Mouse (Mus musculus) lung, embryonic 16.5 days (tissue): ENCODE data around the gene Krt87. TPM values are rescaled to one million over a fixed set of nuclear protein-coding genes. Genes with fewer than 3 reads are reported as not detected.

ENCODE experiments used
- ATAC-seq: fragments of 200-750 bp; cut with Nextera tagmentation; 2 replicates; pipeline ENCODE4 v1.8.0; 2017; ENCODE audit warnings: low read depth, mild to moderate bottlenecking, moderate library complexity
- H3K27ac ChIP-seq: fragments of 300-500 bp; sonication (generic); 2 replicates; pipeline ENCODE4 v1.5.1; 2014; ENCODE audit warnings: mild to moderate bottlenecking, control low read depth, low read length
- H3K27me3 ChIP-seq: fragments of 300-500 bp; sonication (generic); 2 replicates; pipeline ENCODE4 v1.6.1; 2014; ENCODE audit warnings: low read depth, low read length, mixed read lengths; ENCODE audit not compliant: control insufficient read depth, insufficient read depth
- H3K36me3 ChIP-seq: fragments of 300-500 bp; sonication (generic); 2 replicates; pipeline ENCODE4 v1.6.1; 2014; ENCODE audit warnings: low read length; ENCODE audit not compliant: control insufficient read depth, insufficient read depth
- H3K4me1 ChIP-seq: fragments of 300-500 bp; sonication (generic); replicated peaks from 2 replicates; pipeline ENCODE4 v1.6.1; 2014; ENCODE audit warnings: low read length, mixed read lengths; ENCODE audit not compliant: control insufficient read depth, insufficient read depth
- H3K4me2 ChIP-seq: fragments of 300-500 bp; sonication (generic); 2 replicates; pipeline ENCODE4 v1.6.1; 2014; ENCODE audit warnings: low read depth, low read length, control low read depth
- H3K4me3 ChIP-seq: fragments of 300-500 bp; sonication (generic); 2 replicates; pipeline ENCODE4 v1.5.1; 2014; ENCODE audit warnings: mild to moderate bottlenecking, low read length, control low read depth
- H3K9ac ChIP-seq: fragments of 300-500 bp; sonication (generic); 2 replicates; pipeline ENCODE4 v1.6.1; 2014; ENCODE audit warnings: low read length, control low read depth
- H3K9me3 ChIP-seq: fragments of 300-500 bp; sonication (generic); 2 replicates; pipeline ENCODE4 v1.6.1; 2016; ENCODE audit warnings: low read length; ENCODE audit not compliant: control insufficient read depth
- WGBS: fragments of 180-500 bp; shearing (Covaris S2); extraction: QIAGEN DNeasy Blood & Tissue Kit; methylation state at CpG from one replicate; pipeline ENCODE4 v1.1.7; 2014; 5-methylcytosine and 5-hydroxymethylcytosine counted together
- polyA plus RNA-seq: library from polyadenylated mRNA; unstranded; fragments of >200 nt; fragmentation: Nextera tagmentation; extraction: Ambion mirVana; gene quantifications from 2 replicates; pipeline ENCODE4 v1.2.1, GENCODE M21; 2015

Krt87 gene
- polyA plus RNA-seq, 1 experiment from 2014 or later, result 0.31 TPM

GRCm38 (mm10) chr15:101463651-101464050 lies 25.0 kb upstream of the Krt87 start, which contains the start of gene Krt81:
TSS of gene Krt81 (minus strand) at chr15:101463751.
- 78% methylated on average over 13 of the region's 13 CpGs for WGBS
- Histone ChIP-seq H3K9me3 (no peaks in the 10 kb centered on the region), H3K4me2 (no peak within 1 kb of the TSS), H3K27me3 (no peaks in the 10 kb centered on the region), H3K36me3 (no peaks in the 10 kb centered on the region), H3K4me3 (no peak within 1 kb of the TSS), H3K27ac (no peak within 1 kb of the TSS), H3K4me1 (no peaks in the 10 kb centered on the region), H3K9ac (no peak within 1 kb of the TSS)
- no peak for ATAC-seq

GRCm38 (mm10) chr15:101459283-101459682 lies 20.7 kb upstream of the Krt87 start:
- Histone ChIP-seq H3K9me3 (peaks cover 2% of the 10 kb centered on the region; the same call in 1 of the 2 replicates), H3K4me3 (no peak overlapping the region), H3K27ac (no peak overlapping the region), H3K36me3 (no peaks in the 10 kb centered on the region), H3K9ac (no peak overlapping the region), H3K27me3 (no peaks in the 10 kb centered on the region), H3K4me2 (no peak overlapping the region), H3K4me1 (no peaks in the 10 kb centered on the region)
- WGBS, result 71% methylated on average over 14 of the region's 14 CpGs
- no peak for ATAC-seq

GRCm38 (mm10) chr15:101458361-101458930 lies 19.8 kb upstream of the Krt87 start:
- WGBS, result 45% methylated on average over 16 of the region's 16 CpGs
- Histone ChIP-seq H3K27me3 (no peaks in the 10 kb centered on the region), H3K9me3 (peaks cover 2% of the 10 kb centered on the region; the same call in 1 of the 2 replicates), H3K4me2 (no peak overlapping the region), H3K4me1 (no peaks in the 10 kb centered on the region), H3K4me3 (no peak overlapping the region), H3K9ac (no peak overlapping the region), H3K27ac (no peak overlapping the region), H3K36me3 (no peaks in the 10 kb centered on the region)
- ATAC-seq, result no peak

GRCm38 (mm10) chr15:101455891-101456290 lies 17.3 kb upstream of the Krt87 start:
- no peaks in the 10 kb centered on the region for H3K4me1 ChIP-seq
- no peaks in the 10 kb centered on the region for H3K27me3 ChIP-seq
- no peak overlapping the region for H3K9ac ChIP-seq
- H3K9me3 ChIP-seq, result peaks cover 2% of the 10 kb centered on the region; the same call in 1 of the 2 replicates
- H3K27ac ChIP-seq, result no peak overlapping the region
- no peak for ATAC-seq
- 87% methylated on average over 6 of the region's 6 CpGs for WGBS
- no peak overlapping the region for H3K4me2 ChIP-seq
- H3K4me3 ChIP-seq, result no peak overlapping the region
- no peaks in the 10 kb centered on the region for H3K36me3 ChIP-seq

- Histone ChIP-seq H3K27me3 (no peaks in the 10 kb centered on the region), H3K27ac (no peak overlapping the region), H3K9ac (no peak overlapping the region), H3K4me1 (no peaks in the 10 kb centered on the region), H3K36me3 (no peaks in the 10 kb centered on the region), H3K4me3 (no peak overlapping the region), H3K9me3 (peaks cover 2% of the 10 kb centered on the region; the same call in 1 of the 2 replicates), H3K4me2 (no peak overlapping the region)
- 64% methylated on average over 2 of the region's 2 CpGs for WGBS
- ATAC-seq, result no peak
Observed at GRCm38 (mm10) chr15:101455292-101455691, 16.7 kb upstream of the Krt87 start.

GRCm38 (mm10) chr15:101454774-101455173 lies 16.2 kb upstream of the Krt87 start:
- peaks cover 2% of the 10 kb centered on the region; the same call in 1 of the 2 replicates for H3K9me3 ChIP-seq
- H3K9ac ChIP-seq, result no peak overlapping the region
- H3K4me2 ChIP-seq, result no peak overlapping the region
- H3K27ac ChIP-seq, result no peak overlapping the region
- no peaks in the 10 kb centered on the region for H3K4me1 ChIP-seq
- WGBS, result 69% methylated on average over 8 of the region's 8 CpGs
- no peak overlapping the region for H3K4me3 ChIP-seq
- H3K27me3 ChIP-seq, result no peaks in the 10 kb centered on the region
- no peak for ATAC-seq
- no peaks in the 10 kb centered on the region for H3K36me3 ChIP-seq

GRCm38 (mm10) chr15:101453093-101453736 lies 14.6 kb upstream of the Krt87 start:
- Histone ChIP-seq H3K4me2 (no peak overlapping the region), H3K36me3 (no peaks in the 10 kb centered on the region), H3K9ac (no peak overlapping the region), H3K4me1 (no peaks in the 10 kb centered on the region), H3K4me3 (no peak overlapping the region), H3K27ac (no peak overlapping the region), H3K9me3 (peaks cover 2% of the 10 kb centered on the region; the same call in 1 of the 2 replicates), H3K27me3 (no peaks in the 10 kb centered on the region)
- ATAC-seq, result peak; percentile 60
- WGBS, result 4% methylated on average over 13 of the region's 13 CpGs

GRCm38 (mm10) chr15:101447444-101447843 lies 8.8 kb upstream of the Krt87 start, which contains the start of gene Krt88:
TSS of gene Krt88 (plus strand) at chr15:101447744.
- Histone ChIP-seq H3K4me1 (no peaks in the 10 kb centered on the region), H3K4me2 (no peak within 1 kb of the TSS)
- 61% methylated on average over 2 of the region's 2 CpGs for WGBS

GRCm38 (mm10) chr15:101446572-101446971 lies 8.0 kb upstream of the Krt87 start:
- Histone ChIP-seq H3K36me3 (no peaks in the 10 kb centered on the region), H3K9me3 (no peaks in the 10 kb centered on the region), H3K27ac (no peak overlapping the region), H3K9ac (no peak overlapping the region), H3K27me3 (no peaks in the 10 kb centered on the region), H3K4me1 (no peaks in the 10 kb centered on the region), H3K4me3 (no peak overlapping the region), H3K4me2 (no peak overlapping the region)
- 49% methylated on average over 11 of the region's 11 CpGs for WGBS
- no peak for ATAC-seq

More at GRCm38 (mm10) chr15:101447444-101447843, 8.8 kb upstream of the Krt87 start, which contains the start of gene Krt88:
- no peaks in the 10 kb centered on the region for H3K9me3 ChIP-seq
- H3K27ac ChIP-seq, result no peak within 1 kb of the TSS
- ATAC-seq, result no peak
- H3K9ac ChIP-seq, result no peak within 1 kb of the TSS
- H3K36me3 ChIP-seq, result no peaks in the 10 kb centered on the region
- H3K4me3 ChIP-seq, result no peak within 1 kb of the TSS
- no peaks in the 10 kb centered on the region for H3K27me3 ChIP-seq
